Mouse (Mus musculus) MEL (cell line): ENCODE measurements at regions not wholly inside any gene's neighbourhood (a gene's known extent, or its start where the extent isn't known, plus 50 kb on each side); places are given as distances from the start of the nearest gene placed in this dataset.
A peak's percentile ranks its signal among the peaks of the same experiment; 100 is the strongest.

ENCODE experiments used
- DNase-seq: peaks from one replicate; pipeline ENCODE4 v3.0.0; 2011; ENCODE audit warnings: low read depth, low spot score
- H3K27ac ChIP-seq: 2 replicates; pipeline ENCODE4 v1.5.1; 2012; ENCODE audit warnings: low read depth, mild to moderate bottlenecking, control low read depth, low read length, moderate library complexity; ENCODE audit not compliant: control insufficient read depth
- H3K27me3 ChIP-seq, 2 experiments: fragments of 150-350 bp in 1 of 2; sonication (generic) in 1 of 2; 2 replicates each; pipeline ENCODE4 v1.6.1; 2012; ENCODE audit warnings: low read length in 2 of 2, mild to moderate bottlenecking in 2 of 2, improper control_type of control experiment in 1 of 2, moderate library complexity in 1 of 2; ENCODE audit not compliant: insufficient read depth in 2 of 2, control insufficient read depth in 1 of 2
- H3K36me3 ChIP-seq, 2 experiments: 2 replicates each; pipeline ENCODE4 v1.6.1; 2012 to 2014; ENCODE audit warnings: low read length in 2 of 2, improper control_type of control experiment in 1 of 2, inconsistent platforms in 1 of 2, mild to moderate bottlenecking in 1 of 2; ENCODE audit not compliant: insufficient read depth in 2 of 2, control insufficient read depth in 1 of 2
- H3K4me1 ChIP-seq, 2 experiments: fragments of 150-350 bp in 1 of 2; sonication (generic) in 1 of 2; 2 replicates each; pipeline ENCODE4 v1.6.1; 2012; ENCODE audit warnings: low read length in 2 of 2, improper control_type of control experiment in 1 of 2, mild to moderate bottlenecking in 1 of 2; ENCODE audit not compliant: insufficient read depth in 2 of 2, control insufficient read depth in 1 of 2
- H3K4me3 ChIP-seq, 2 experiments: fragments of 150-350 bp in 1 of 2; sonication (generic) in 1 of 2; 2 replicates each; pipeline ENCODE4 v1.5.1; 2012; ENCODE audit warnings: low read depth in 2 of 2, low read length in 2 of 2, mild to moderate bottlenecking in 2 of 2, moderate library complexity in 2 of 2, control low read depth in 1 of 2, improper control_type of control experiment in 1 of 2; ENCODE audit not compliant: control insufficient read depth in 1 of 2, insufficient read depth in 1 of 2
- H3K79me2 ChIP-seq: 2 replicates; pipeline ENCODE4 v1.6.1; 2012; ENCODE audit warnings: mild to moderate bottlenecking, low read length, moderate library complexity; ENCODE audit not compliant: control insufficient read depth, poor library complexity, insufficient read depth
- H3K9ac ChIP-seq: 2 replicates; pipeline ENCODE4 v1.6.1; 2012; ENCODE audit warnings: low read depth, mild to moderate bottlenecking, control low read depth, low read length, moderate library complexity; ENCODE audit not compliant: control insufficient read depth, poor library complexity, severe bottlenecking
- H3K9me3 ChIP-seq: fragments of 150-350 bp; sonication (generic); replicated peaks from 2 replicates; pipeline ENCODE4 v1.6.1; 2012; ENCODE audit warnings: mild to moderate bottlenecking, low read length, improper control_type of control experiment, moderate library complexity; ENCODE audit not compliant: insufficient read depth
- CHD1 ChIP-seq: IDR thresholded peaks from 2 replicates; pipeline ENCODE4 v1.6.1; 2012; ENCODE audit warnings: low read depth, mild to moderate bottlenecking, inconsistent platforms, low read length, improper control_type of control experiment
- CHD2 ChIP-seq: IDR thresholded peaks from 2 replicates; pipeline ENCODE4 v1.6.1; 2011; ENCODE audit warnings: low read length, improper control_type of control experiment
- CTCF ChIP-seq, 3 experiments: IDR thresholded peaks in 2 of 3; conservative IDR thresholded peaks in 1 of 3; 2 replicates each; pipeline ENCODE4 v1.5.1; 2011 to 2012; ENCODE audit warnings: low read length in 3 of 3, low read depth in 2 of 3, mild to moderate bottlenecking in 2 of 3, improper control_type of control experiment in 1 of 3, inconsistent platforms in 1 of 3, mixed read lengths in 1 of 3, moderate library complexity in 1 of 3; ENCODE audit not compliant: control insufficient read depth in 1 of 3, insufficient read depth in 1 of 3, poor library complexity in 1 of 3, severe bottlenecking in 1 of 3
- E2F4 ChIP-seq: IDR thresholded peaks from 2 replicates; pipeline ENCODE4 v1.6.1; 2011; ENCODE audit warnings: low read depth, low read length, improper control_type of control experiment, borderline replicate concordance
- ELF1 ChIP-seq: IDR thresholded peaks from 2 replicates; pipeline ENCODE4 v1.6.1; 2014; ENCODE audit warnings: low read depth, mild to moderate bottlenecking, inconsistent platforms, low read length, improper control_type of control experiment, moderate library complexity
- EP300 ChIP-seq, 2 experiments: IDR thresholded peaks; 2 replicates each; pipeline ENCODE4 v1.6.1; 2011; ENCODE audit warnings: improper control_type of control experiment in 2 of 2, low read length in 2 of 2, low read depth in 1 of 2, mild to moderate bottlenecking in 1 of 2
- ETS1 ChIP-seq: IDR thresholded peaks from 2 replicates; pipeline ENCODE4 v1.6.1; 2012; ENCODE audit warnings: low read depth, mild to moderate bottlenecking, inconsistent platforms, low read length, improper control_type of control experiment, moderate library complexity
- GATA1 ChIP-seq: IDR thresholded peaks from 2 replicates; pipeline ENCODE4 v1.6.1; 2011; ENCODE audit warnings: low read depth, low read length, improper control_type of control experiment
- HCFC1 ChIP-seq: IDR thresholded peaks from 2 replicates; pipeline ENCODE4 v1.6.1; 2012; ENCODE audit warnings: low read depth, mild to moderate bottlenecking, inconsistent platforms, low read length, improper control_type of control experiment, moderate library complexity
- JUND ChIP-seq: IDR thresholded peaks from 2 replicates; pipeline ENCODE4 v1.6.1; 2011; ENCODE audit warnings: low read depth, mild to moderate bottlenecking, improper control_type of control experiment, low read length
- KAT2A ChIP-seq: conservative IDR thresholded peaks from 2 replicates; pipeline ENCODE4 v1.6.1; 2012; ENCODE audit warnings: low read depth, low read length, improper control_type of control experiment, inconsistent platforms
- MAFK ChIP-seq: IDR thresholded peaks from 2 replicates; pipeline ENCODE4 v1.6.1; 2011; ENCODE audit warnings: low read depth, mild to moderate bottlenecking, low read length, improper control_type of control experiment, borderline replicate concordance
- MAX ChIP-seq: IDR thresholded peaks from 2 replicates; pipeline ENCODE4 v1.6.1; 2011; ENCODE audit warnings: low read length, improper control_type of control experiment
- MAZ ChIP-seq: IDR thresholded peaks from 2 replicates; pipeline ENCODE4 v1.6.1; 2012; ENCODE audit warnings: low read depth, mild to moderate bottlenecking, inconsistent platforms, low read length, improper control_type of control experiment
- MEF2A ChIP-seq: IDR thresholded peaks from 2 replicates; pipeline ENCODE4 v1.6.1; 2014; ENCODE audit warnings: low read depth, mild to moderate bottlenecking, inconsistent platforms, low read length, improper control_type of control experiment; ENCODE audit not compliant: poor library complexity, insufficient replicate concordance, severe bottlenecking; ENCODE audit errors: extremely low read depth
- MYB ChIP-seq: IDR thresholded peaks from 2 replicates; pipeline ENCODE4 v1.6.1; 2011; ENCODE audit warnings: mild to moderate bottlenecking, low read depth, low read length, improper control_type of control experiment
- POLR2A ChIP-seq, 2 experiments: IDR thresholded peaks; 2 replicates each; pipeline ENCODE4 v1.6.1; 2011 to 2012; ENCODE audit warnings: low read length in 2 of 2, mild to moderate bottlenecking in 2 of 2, control low read depth in 1 of 2, improper control_type of control experiment in 1 of 2, low read depth in 1 of 2, moderate library complexity in 1 of 2; ENCODE audit not compliant: control insufficient read depth in 1 of 2, insufficient read depth in 1 of 2, poor library complexity in 1 of 2
- POLR2AphosphoS5 ChIP-seq: IDR thresholded peaks from 2 replicates; pipeline ENCODE4 v1.6.1; 2012; ENCODE audit warnings: low read depth, borderline replicate concordance, mild to moderate bottlenecking, inconsistent platforms, low read length, moderate library complexity, mixed read lengths
- RCOR1 ChIP-seq: IDR thresholded peaks from 2 replicates; pipeline ENCODE4 v1.6.1; 2012; ENCODE audit warnings: low read depth, mild to moderate bottlenecking, inconsistent platforms, low read length, improper control_type of control experiment
- SMC3 ChIP-seq: IDR thresholded peaks from 2 replicates; pipeline ENCODE4 v1.6.1; 2011; ENCODE audit warnings: low read depth, low read length, improper control_type of control experiment
- TAL1 ChIP-seq: IDR thresholded peaks from 2 replicates; pipeline ENCODE4 v1.6.1; 2012; ENCODE audit warnings: mild to moderate bottlenecking, inconsistent platforms, low read length, moderate library complexity, mixed read lengths
- TCF12 ChIP-seq: IDR thresholded peaks from 2 replicates; pipeline ENCODE4 v1.6.1; 2014; ENCODE audit warnings: low read depth, mild to moderate bottlenecking, inconsistent platforms, low read length, improper control_type of control experiment, moderate library complexity
- UBTF ChIP-seq: IDR thresholded peaks from 2 replicates; pipeline ENCODE4 v1.6.1; 2012; ENCODE audit warnings: low read depth, mild to moderate bottlenecking, inconsistent platforms, low read length, improper control_type of control experiment, moderate library complexity, borderline replicate concordance; ENCODE audit not compliant: insufficient read depth
- USF1 ChIP-seq: IDR thresholded peaks from 2 replicates; pipeline ENCODE4 v1.6.1; 2014; ENCODE audit warnings: low read depth, mild to moderate bottlenecking, inconsistent platforms, low read length, improper control_type of control experiment, moderate library complexity
- ZC3H11A ChIP-seq: IDR thresholded peaks from 2 replicates; pipeline ENCODE4 v1.6.1; 2012; ENCODE audit warnings: low read depth, mild to moderate bottlenecking, inconsistent platforms, low read length, improper control_type of control experiment
- ZKSCAN1 ChIP-seq: IDR thresholded peaks from 2 replicates; pipeline ENCODE4 v1.6.1; 2012; ENCODE audit warnings: low read depth, mild to moderate bottlenecking, inconsistent platforms, low read length, improper control_type of control experiment, moderate library complexity

- Histone ChIP-seq H3K36me3 (no peaks in the 10 kb centered on the region), H3K79me2 (no peaks in the 10 kb centered on the region), H3K27ac (no peak overlapping the region), H3K4me1 (no peaks in the 10 kb centered on the region), H3K27me3 (no peaks in the 10 kb centered on the region; a peak in 1 of 4 replicates), H3K4me3 (no peak overlapping the region), H3K9me3 (no peaks in the 10 kb centered on the region), H3K9ac (no peak overlapping the region)
- no peak for TF ChIP-seq EP300 (IDR thresholded peaks at IDR 0.05; ENCODE audit: low read depth in 1 of 2, low read length in 2 of 2)
- TF ChIP-seq POLR2A (IDR thresholded peaks at IDR 0.05; ENCODE audit: control insufficient read depth in 1 of 2, insufficient read depth in 1 of 2, low read depth in 1 of 2, low read length in 2 of 2, poor library complexity in 1 of 2), result no peak
- TF ChIP-seq MYB, result no peak
- no peak for TF ChIP-seq TAL1
- no peak for TF ChIP-seq CTCF (IDR thresholded peaks at IDR 0.05 in 2 of 3, conservative IDR thresholded peaks at IDR 0.05 in 1 of 3; ENCODE audit: control insufficient read depth in 1 of 3, insufficient read depth in 1 of 3, low read depth in 2 of 3, low read length in 3 of 3, poor library complexity in 1 of 3, severe bottlenecking in 1 of 3)
- no peak for TF ChIP-seq JUND
- no peak for TF ChIP-seq TCF12
- TF ChIP-seq MAX, result no peak
- DNase-seq, result no peak
Observed at GRCm38 (mm10) chr6:31324717-31325116, 73.8 kb upstream of the Mkln1 start.

- H3K27me3 ChIP-seq, result no peaks in the 10 kb centered on the region; a peak in 1 of 4 replicates
- no peak for TF ChIP-seq GATA1
- 0 out of 2 replicates have a peak, but pooled peaks have one; percentile 23 for TF ChIP-seq RCOR1
- TF ChIP-seq SMC3, result no peak
- TF ChIP-seq TCF12, result no peak
- TF ChIP-seq POLR2AphosphoS5, result no peak
- TF ChIP-seq HCFC1, result no peak
- TF ChIP-seq CHD2, result no peak
- no peak overlapping the region for H3K27ac ChIP-seq
- H3K4me1 ChIP-seq, result no peaks in the 10 kb centered on the region
- DNase-seq, result no peak
- H3K4me3 ChIP-seq, result no peak overlapping the region
- no peak overlapping the region for H3K9ac ChIP-seq
- H3K36me3 ChIP-seq, result no peaks in the 10 kb centered on the region
- no peaks in the 10 kb centered on the region for H3K9me3 ChIP-seq
- H3K79me2 ChIP-seq, result no peaks in the 10 kb centered on the region
Observed at GRCm38 (mm10) chr6:31325621-31326020, 72.9 kb upstream of the Mkln1 start.

GRCm38 (mm10) chr6:31330327-31330726 lies 68.2 kb upstream of the Mkln1 start:
- H3K27me3 ChIP-seq, result no peaks in the 10 kb centered on the region
- no peaks in the 10 kb centered on the region for H3K36me3 ChIP-seq
- no peaks in the 10 kb centered on the region for H3K79me2 ChIP-seq
- no peak for TF ChIP-seq UBTF
- TF ChIP-seq MAX, result no peak
- TF ChIP-seq USF1, result no peak
- no peak for TF ChIP-seq MYB
- no peak for TF ChIP-seq CHD2
- no peak for TF ChIP-seq TCF12
- no peak for TF ChIP-seq CHD1
- no peak for TF ChIP-seq KAT2A
- no peak for TF ChIP-seq E2F4
- TF ChIP-seq MAZ, result no peak
- TF ChIP-seq CTCF (IDR thresholded peaks at IDR 0.05 in 2 of 3, conservative IDR thresholded peaks at IDR 0.05 in 1 of 3; ENCODE audit: control insufficient read depth in 1 of 3, insufficient read depth in 1 of 3, low read depth in 2 of 3, low read length in 3 of 3, poor library complexity in 1 of 3, severe bottlenecking in 1 of 3), result no peak
- TF ChIP-seq MEF2A, result no peak
- no peak for TF ChIP-seq ZKSCAN1
- TF ChIP-seq ETS1, result no peak
- no peak for TF ChIP-seq MAFK
- TF ChIP-seq ELF1, result no peak
- TF ChIP-seq ZC3H11A, result no peak
- no peak for TF ChIP-seq TAL1
- H3K9me3 ChIP-seq, result no peaks in the 10 kb centered on the region
- DNase-seq, result no peak
- H3K9ac ChIP-seq, result no peak overlapping the region
- H3K4me1 ChIP-seq, result no peaks in the 10 kb centered on the region
- H3K27ac ChIP-seq, result no peak overlapping the region
- no peak overlapping the region for H3K4me3 ChIP-seq
